Mouse (Mus musculus) midbrain, embryonic 13.5 days (tissue): ENCODE results near the gene Mapre3. TPM values are rescaled to one million over a fixed set of nuclear protein-coding genes. Genes with fewer than 3 reads are reported as not detected.
A peak's percentile ranks its signal among the peaks of the same experiment; 100 is the strongest.

ENCODE experiments used
- ATAC-seq: fragments of 200-750 bp; cut with Nextera tagmentation; 2 replicates; pipeline ENCODE4 v1.8.0; 2017; ENCODE audit warnings: mild to moderate bottlenecking, moderate TSS enrichment, moderate library complexity
- H3K27ac ChIP-seq: fragments of 300-500 bp; sonication (generic); 2 replicates; pipeline ENCODE4 v1.5.1; 2015; ENCODE audit warnings: inconsistent platforms, mild to moderate bottlenecking, moderate library complexity
- H3K27me3 ChIP-seq: fragments of 300-500 bp; sonication (generic); 2 replicates; pipeline ENCODE4 v1.6.1; 2015; ENCODE audit warnings: mild to moderate bottlenecking, inconsistent platforms
- H3K36me3 ChIP-seq: fragments of 300-500 bp; sonication (generic); 2 replicates; pipeline ENCODE4 v1.6.1; 2015; ENCODE audit warnings: mild to moderate bottlenecking, inconsistent platforms
- H3K4me1 ChIP-seq: fragments of 300-500 bp; sonication (generic); replicated peaks from 2 replicates; pipeline ENCODE4 v1.6.1; 2015; ENCODE audit warnings: inconsistent platforms
- H3K4me2 ChIP-seq: fragments of 300-500 bp; sonication (generic); replicated peaks from 2 replicates; pipeline ENCODE4 v1.6.1; 2015; ENCODE audit warnings: moderate library complexity, mild to moderate bottlenecking, inconsistent platforms
- H3K4me3 ChIP-seq: fragments of 300-500 bp; sonication (generic); replicated peaks from 2 replicates; pipeline ENCODE4 v1.5.1; 2015; ENCODE audit warnings: mild to moderate bottlenecking, inconsistent platforms
- H3K9ac ChIP-seq: fragments of 300-500 bp; sonication (generic); replicated peaks from 2 replicates; pipeline ENCODE4 v1.6.1; 2015; ENCODE audit warnings: mild to moderate bottlenecking, inconsistent platforms
- H3K9me3 ChIP-seq: fragments of 300-500 bp; sonication (generic); 2 replicates; pipeline ENCODE4 v1.6.1; 2016; ENCODE audit warnings: mild to moderate bottlenecking, inconsistent platforms
- WGBS: fragments of 180-500 bp; shearing (Covaris S2); methylation state at CpG from one replicate; pipeline ENCODE4 v1.1.7; 2015; 5-methylcytosine and 5-hydroxymethylcytosine counted together
- polyA plus RNA-seq: library from polyadenylated mRNA; unstranded; fragments of >200 nt; fragmentation: Nextera tagmentation; extraction: Ambion mirVana; gene quantifications from 2 replicates; pipeline ENCODE4 v1.2.1, GENCODE M21; 2015

Mapre3 gene
- polyA plus RNA-seq, 1 experiment from 2014 or later: 113 TPM

- peak within 1 kb of the TSS; percentile 61 for H3K27ac ChIP-seq
- H3K9me3 ChIP-seq: no peaks in the 10 kb centered on the region
- 26% methylated on average over 13 of the region's 13 CpGs for WGBS
- no peak within 1 kb of the TSS for H3K4me3 ChIP-seq
- no peaks in the 10 kb centered on the region for H3K27me3 ChIP-seq
- peaks cover 40% of the 10 kb centered on the region for H3K4me1 ChIP-seq
- peak within 1 kb of the TSS; percentile 9; the same call in 1 of the 2 replicates for H3K4me2 ChIP-seq
- 0 out of 2 replicates have a peak, but pooled peaks have one; percentile 6 for ATAC-seq
- no peaks in the 10 kb centered on the region for H3K36me3 ChIP-seq
- H3K9ac ChIP-seq: peak within 1 kb of the TSS; percentile 26; the same call in 1 of the 2 replicates
These were observed 98.8 kb downstream of the Mapre3 start, which contains the start of gene Emilin1 for GRCm38 (mm10) chr5:30913060-30913841. Emilin1 (plus strand) TSS chr5:30913402.

DNA sequence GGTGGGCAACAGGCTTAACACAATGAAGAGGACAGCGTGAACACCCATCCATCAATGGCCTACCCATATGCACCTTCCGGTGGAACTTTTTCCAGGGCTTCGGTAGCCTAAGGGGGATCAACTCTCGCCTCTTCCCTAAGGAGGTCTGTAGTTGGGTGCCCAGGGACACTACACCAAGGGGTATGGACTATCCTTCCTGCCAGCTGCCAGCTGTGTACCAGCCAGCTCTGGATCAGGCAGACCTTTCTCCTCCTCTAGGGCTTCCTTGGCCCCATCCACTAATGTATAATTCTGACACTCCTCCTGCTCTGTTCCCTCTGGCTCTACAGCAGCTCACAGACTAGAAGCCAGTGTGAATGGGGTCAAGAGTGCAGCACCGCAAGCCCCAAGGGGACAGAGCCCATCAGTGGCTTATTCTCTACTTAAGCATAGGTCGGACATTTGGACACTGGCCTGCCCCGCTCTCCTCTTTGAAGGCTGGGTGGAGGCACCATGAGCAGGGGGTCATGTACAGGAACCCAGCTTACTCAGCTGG is 99.7 kb downstream of the Mapre3 start:
- Histone ChIP-seq H3K9me3 (no peaks in the 10 kb centered on the region), H3K4me3 (no peak overlapping the region), H3K4me1 (peaks cover 32% of the 10 kb centered on the region), H3K9ac (no peak overlapping the region), H3K27ac (peak overlapping the region; percentile 61; the same call in 1 of the 2 replicates), H3K4me2 (0 out of 2 replicates have a peak overlapping the region, but pooled peaks have one; percentile 9), H3K27me3 (no peaks in the 10 kb centered on the region), H3K36me3 (no peaks in the 10 kb centered on the region)
- no peak for ATAC-seq
- WGBS: 91% methylated on average over 7 of the region's 7 CpGs

- Histone ChIP-seq H3K4me1 (peaks cover 32% of the 10 kb centered on the region), H3K4me2 (no peak overlapping the region)
- WGBS: 83% methylated on average over 6 of the region's 6 CpGs
These were observed 100.4 kb downstream of the Mapre3 start for GRCm38 (mm10) chr5:30914849-30915248.

GRCm38 (mm10) chr5:30915456-30915855 is 101.0 kb downstream of the Mapre3 start:
- WGBS: 68% methylated on average over 9 of the region's 9 CpGs
- Histone ChIP-seq H3K36me3 (no peaks in the 10 kb centered on the region), H3K4me2 (no peak overlapping the region), H3K4me1 (peaks cover 32% of the 10 kb centered on the region), H3K4me3 (no peak overlapping the region), H3K27me3 (no peaks in the 10 kb centered on the region), H3K27ac (0 out of 2 replicates have a peak overlapping the region, but pooled peaks have one; percentile 40), H3K9ac (no peak overlapping the region; the same call in 1 of the 2 replicates), H3K9me3 (no peaks in the 10 kb centered on the region)
- ATAC-seq: peak; percentile 55

More at GRCm38 (mm10) chr5:30914849-30915248, 100.4 kb downstream of the Mapre3 start:
- H3K36me3 ChIP-seq: no peaks in the 10 kb centered on the region
- no peaks in the 10 kb centered on the region for H3K9me3 ChIP-seq
- no peak overlapping the region for H3K27ac ChIP-seq
- no peak for ATAC-seq
- no peaks in the 10 kb centered on the region for H3K27me3 ChIP-seq
- H3K4me3 ChIP-seq: no peak overlapping the region
- H3K9ac ChIP-seq: no peak overlapping the region

Other genes starting within 250 kb of the Mapre3 start
- 1.9 and 2.0 TPM in 2 replicates for gene Kcnk3, start 226.5 kb upstream of the Mapre3 start, polyA plus RNA-seq
- 29.5 and 32.0 TPM in 2 replicates for gene Slc35f6, start 166.7 kb upstream of the Mapre3 start, polyA plus RNA-seq
- gene Cenpa, start 147.9 kb upstream of the Mapre3 start, polyA plus RNA-seq: 120 and 122 TPM in 2 replicates
- 195 and 200 TPM in 2 replicates for gene Dpysl5, start 103.1 kb upstream of the Mapre3 start, polyA plus RNA-seq
- 57.7 and 59.7 TPM in 2 replicates for gene Tmem214, start 53.4 kb downstream of the Mapre3 start, polyA plus RNA-seq
- 23.3 and 29.2 TPM in 2 replicates for gene Agbl5, start 74.1 kb downstream of the Mapre3 start, polyA plus RNA-seq
- 270 and 306 TPM in 2 replicates for gene Ost4, start 93.1 kb downstream of the Mapre3 start, polyA plus RNA-seq
- 14.1 and 16.6 TPM in 2 replicates for gene Emilin1, start 98.8 kb downstream of the Mapre3 start, polyA plus RNA-seq
- 5.6 and 6.8 TPM in 2 replicates for gene Khk, start 106.8 kb downstream of the Mapre3 start, polyA plus RNA-seq
- 23.0 TPM in 2 replicates for gene Cgref1, start 130.9 kb downstream of the Mapre3 start, polyA plus RNA-seq
- 108 and 129 TPM in 2 replicates for gene Preb, start 145.7 kb downstream of the Mapre3 start, polyA plus RNA-seq
- not detected in 2 replicates for gene Tcf23, start 154.0 kb downstream of the Mapre3 start, polyA plus RNA-seq
- 156 and 160 TPM in 2 replicates for gene Atraid, start 233.7 kb downstream of the Mapre3 start, polyA plus RNA-seq
- 17.3 and 19.3 TPM in 2 replicates for gene Slc5a6, start 234.3 kb downstream of the Mapre3 start, polyA plus RNA-seq
- 16.1 and 19.1 TPM in 2 replicates for gene Cad, start 240.1 kb downstream of the Mapre3 start, polyA plus RNA-seq